Mouse (Mus musculus) forebrain, postnatal 0 days (tissue): Measurements from ENCODE around the gene Hoxa4. TPM values are rescaled to one million over a fixed set of nuclear protein-coding genes. Genes with fewer than 3 reads are reported as not detected.

Source experiments
- ATAC-seq: fragments of 200-750 bp; cut with Nextera tagmentation; 2 replicates; pipeline ENCODE4 v1.8.0; 2017; ENCODE audit warnings: mild to moderate bottlenecking, moderate library complexity
- DNase-seq: peaks from one replicate; pipeline ENCODE4 v3.0.0-alpha.2; 2015
- H3K27ac ChIP-seq: fragments of 300-500 bp; sonication (generic); 2 replicates; pipeline ENCODE4 v1.5.1; 2014; ENCODE audit warnings: low read depth, mild to moderate bottlenecking, antibody characterized with exemption, low read length, moderate library complexity, mixed read lengths
- H3K27me3 ChIP-seq: fragments of 300-500 bp; sonication (generic); 2 replicates; pipeline ENCODE4 v1.6.1; 2014; ENCODE audit warnings: mild to moderate bottlenecking, low read length, mixed read lengths; ENCODE audit not compliant: insufficient read depth
- H3K36me3 ChIP-seq: fragments of 300-500 bp; sonication (generic); 2 replicates; pipeline ENCODE4 v1.6.1; 2014; ENCODE audit warnings: mild to moderate bottlenecking, moderate library complexity; ENCODE audit not compliant: insufficient read depth
- H3K4me1 ChIP-seq: fragments of 300-500 bp; sonication (generic); 2 replicates; pipeline ENCODE4 v1.6.1; 2014; ENCODE audit warnings: antibody characterized with exemption; ENCODE audit not compliant: insufficient read depth
- H3K4me2 ChIP-seq: fragments of 300-500 bp; sonication (generic); 2 replicates; pipeline ENCODE4 v1.6.1; 2014; ENCODE audit warnings: low read depth, mild to moderate bottlenecking, moderate library complexity
- H3K4me3 ChIP-seq: fragments of 300-500 bp; sonication (generic); 2 replicates; pipeline ENCODE4 v1.5.1; 2014; ENCODE audit warnings: low read depth, low read length, mixed read lengths
- H3K9ac ChIP-seq: fragments of 300-500 bp; sonication (generic); 2 replicates; pipeline ENCODE4 v1.6.1; 2014; ENCODE audit warnings: mild to moderate bottlenecking
- H3K9me3 ChIP-seq: fragments of 300-500 bp; sonication (generic); 2 replicates; pipeline ENCODE4 v1.6.1; 2016; ENCODE audit warnings: low read length
- CTCF ChIP-seq: sonication (generic); IDR thresholded peaks from 2 replicates; pipeline ENCODE4 v1.5.1; 2016; ENCODE audit warnings: antibody characterized with exemption, control low read depth, low read depth
- WGBS: fragments of 180-500 bp; shearing (Covaris S2); extraction: QIAGEN DNeasy Blood & Tissue Kit; methylation state at CpG from one replicate; pipeline ENCODE4 v1.1.7; 2014; 5-methylcytosine and 5-hydroxymethylcytosine counted together
- polyA plus RNA-seq: library from polyadenylated mRNA; unstranded; fragments of >200 nt; fragmentation: Nextera tagmentation; extraction: Ambion mirVana; gene quantifications from 2 replicates; pipeline ENCODE4 v1.2.1, GENCODE M21; 2015
- total RNA-seq: library from RNA; depleted of rRNA; stranded (reverse); fragments of >200 nt; gene quantifications from 2 replicates; pipeline ENCODE4 v1.2.3, GENCODE M21; 2014

The Hoxa4 gene
- total and polyA plus RNA-seq, 2 experiments from 2014 or later = not detected

DNA sequence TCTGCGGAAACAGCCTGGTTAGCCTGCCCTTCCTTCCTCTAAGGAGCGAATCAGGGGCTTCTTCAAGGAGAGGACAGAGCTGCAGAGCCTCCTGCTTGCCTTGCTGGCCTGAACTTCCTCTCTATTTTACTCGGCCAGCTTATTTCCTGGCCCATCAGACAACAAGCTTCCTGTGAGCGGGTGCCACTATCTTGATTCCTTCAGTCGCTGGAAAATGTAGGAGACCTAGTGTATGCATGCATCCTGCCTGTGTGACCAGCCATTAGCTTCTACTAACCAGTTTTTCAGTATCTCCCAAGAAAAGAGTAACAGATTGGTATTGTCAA is 20.7 kb downstream of the Hoxa4 start:
- no peak for TF ChIP-seq CTCF
- DNase-seq = no peak
- H3K9me3 ChIP-seq = no peaks in the 10 kb centered on the region
- no peaks in the 10 kb centered on the region for H3K4me1 ChIP-seq
- 2% methylated on average over 5 of the region's 5 CpGs for WGBS
- no peak overlapping the region for H3K4me3 ChIP-seq
- H3K27ac ChIP-seq = no peak overlapping the region
- no peaks in the 10 kb centered on the region for H3K36me3 ChIP-seq
- peaks cover 90% of the 10 kb centered on the region for H3K27me3 ChIP-seq
- ATAC-seq = no peak
- H3K4me2 ChIP-seq = no peak overlapping the region
- no peak overlapping the region for H3K9ac ChIP-seq

DNA sequence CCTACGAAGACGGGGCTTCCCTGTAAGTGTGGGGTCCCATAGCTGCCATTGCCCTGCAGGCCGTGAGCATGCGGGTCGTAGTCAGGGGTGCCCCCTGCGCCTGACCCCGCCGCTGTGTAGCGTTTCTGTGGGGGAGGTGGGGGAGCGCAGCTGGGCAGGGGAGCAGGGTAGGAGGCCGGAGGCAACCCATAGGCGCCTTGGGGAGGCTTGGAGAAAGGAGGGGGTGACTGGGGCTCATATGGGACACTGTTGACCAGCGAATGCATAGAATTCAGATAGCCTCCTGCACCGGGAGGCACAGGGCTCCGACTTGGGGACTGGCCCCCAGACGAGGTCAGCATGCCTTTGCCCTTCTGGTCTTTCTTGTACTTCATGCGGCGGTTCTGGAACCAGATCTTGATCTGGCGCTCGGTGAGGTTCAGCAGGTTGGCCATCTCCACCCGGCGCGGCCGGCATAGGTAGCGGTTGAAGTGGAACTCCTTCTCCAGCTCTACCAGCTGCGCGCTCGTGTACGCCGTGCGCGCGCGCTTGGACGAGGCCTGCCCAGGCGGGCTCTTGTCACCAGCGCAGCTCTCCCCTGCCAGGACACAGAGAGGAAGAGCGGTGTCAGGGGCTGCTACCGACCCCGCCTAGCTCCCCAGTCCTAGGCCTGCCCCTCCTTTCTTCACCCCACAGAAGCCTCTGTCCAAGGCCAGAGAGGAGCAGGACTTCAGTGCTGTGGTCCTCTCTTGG is 21.2 kb downstream of the Hoxa4 start:
- Histone ChIP-seq H3K9ac (no peak overlapping the region), H3K27me3 (peaks cover 93% of the 10 kb centered on the region), H3K9me3 (no peaks in the 10 kb centered on the region), H3K4me2 (no peak overlapping the region), H3K4me1 (no peaks in the 10 kb centered on the region), H3K36me3 (no peaks in the 10 kb centered on the region), H3K4me3 (no peak overlapping the region), H3K27ac (no peak overlapping the region)
- ATAC-seq (no peak), DNase-seq (no peak)
- 1% methylated on average over 40 of the region's 40 CpGs for WGBS
- no peak for TF ChIP-seq CTCF

DNA sequence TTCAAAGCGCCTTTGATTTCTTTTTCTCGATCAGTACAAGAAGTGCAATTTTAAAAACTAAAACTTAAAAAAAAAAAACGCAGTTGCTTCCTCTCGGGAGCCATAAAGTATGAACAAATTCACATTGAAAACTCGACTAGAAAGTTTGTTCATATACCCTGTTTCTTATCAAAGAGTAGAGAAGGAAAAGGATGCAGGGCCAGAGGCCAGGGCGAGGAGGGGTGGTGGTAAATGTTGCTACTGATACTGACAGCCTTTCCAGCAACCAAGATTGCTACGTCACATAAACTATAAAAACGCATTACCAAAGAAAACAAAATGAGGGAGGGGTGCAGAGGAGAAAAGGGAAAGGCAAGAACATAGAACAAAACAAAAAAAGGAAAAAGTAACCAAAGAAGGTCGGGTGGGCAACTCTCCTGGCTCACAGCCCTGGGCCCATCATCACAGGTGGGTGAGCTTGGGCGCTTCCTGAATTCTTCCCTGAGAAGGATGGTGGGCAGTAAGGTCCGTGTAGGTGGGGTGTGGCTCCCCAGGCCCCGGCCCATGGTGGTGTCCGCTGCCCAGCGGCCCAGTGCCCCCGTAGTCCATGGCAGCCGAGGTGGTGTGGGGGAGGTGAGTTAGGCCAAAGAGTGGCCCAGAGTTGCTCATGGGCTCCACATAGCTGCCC is 21.9 kb downstream of the Hoxa4 start:
- Histone ChIP-seq H3K9me3 (no peaks in the 10 kb centered on the region), H3K36me3 (no peaks in the 10 kb centered on the region), H3K27me3 (peaks cover 93% of the 10 kb centered on the region), H3K4me3 (no peak overlapping the region), H3K4me1 (no peaks in the 10 kb centered on the region), H3K4me2 (no peak overlapping the region), H3K27ac (no peak overlapping the region), H3K9ac (no peak overlapping the region)
- ATAC-seq = no peak
- no peak for TF ChIP-seq CTCF
- WGBS = 3% methylated on average over 16 of the region's 16 CpGs
- DNase-seq = no peak

DNA sequence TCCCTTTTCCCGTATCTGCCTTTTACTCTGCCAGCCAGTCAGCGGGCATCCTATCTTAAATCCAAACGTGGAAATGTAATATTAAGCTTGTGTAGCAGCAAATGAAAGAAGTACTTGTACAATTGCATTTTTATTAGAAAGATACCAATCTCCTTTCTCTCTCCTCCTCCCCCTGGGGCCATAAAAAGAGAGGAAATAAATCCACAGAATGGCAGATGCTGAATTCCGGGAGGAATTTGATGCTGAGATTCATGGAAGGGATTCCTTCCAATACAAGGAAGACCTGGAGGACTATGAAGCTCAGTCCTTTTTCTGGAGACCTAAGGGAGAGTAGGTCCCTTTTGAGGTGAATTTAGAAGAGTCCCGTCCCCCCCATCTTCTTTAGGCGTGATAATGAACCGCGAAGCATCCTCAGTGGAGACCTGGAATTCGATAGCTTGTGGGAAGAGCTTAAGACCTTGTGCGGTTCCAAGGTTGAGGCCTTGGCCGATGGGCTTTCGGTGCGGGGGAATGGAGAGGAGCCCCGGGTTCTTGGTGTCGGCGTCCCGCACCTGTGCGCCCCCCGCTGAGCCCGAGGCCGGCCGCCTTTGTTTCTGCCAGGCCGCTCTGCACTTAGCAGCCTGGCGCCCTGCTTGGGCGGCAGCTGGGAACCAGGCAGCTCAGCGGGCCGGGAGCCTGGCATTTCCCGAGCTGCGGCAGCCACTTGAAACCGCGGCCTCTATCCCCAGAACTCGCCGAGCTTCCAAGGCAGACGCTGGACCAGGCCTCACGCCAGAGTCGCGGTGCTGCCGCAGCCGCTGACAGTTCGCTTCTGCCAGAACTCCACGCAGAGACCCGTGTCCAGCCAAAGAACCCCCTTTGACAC is 23.1 kb downstream of the Hoxa4 start:
- H3K27me3 ChIP-seq = peaks cover 92% of the 10 kb centered on the region
- no peaks in the 10 kb centered on the region for H3K4me1 ChIP-seq
- no peak overlapping the region for H3K4me3 ChIP-seq
- no peaks in the 10 kb centered on the region for H3K36me3 ChIP-seq
- H3K9me3 ChIP-seq = no peaks in the 10 kb centered on the region
- H3K4me2 ChIP-seq = no peak overlapping the region
- ATAC-seq = no peak
- no peak overlapping the region for H3K9ac ChIP-seq
- DNase-seq = peak; percentile 52
- H3K27ac ChIP-seq = no peak overlapping the region
- WGBS = under 1% methylated on average over 42 of the region's 42 CpGs
- no peak for TF ChIP-seq CTCF

DNA sequence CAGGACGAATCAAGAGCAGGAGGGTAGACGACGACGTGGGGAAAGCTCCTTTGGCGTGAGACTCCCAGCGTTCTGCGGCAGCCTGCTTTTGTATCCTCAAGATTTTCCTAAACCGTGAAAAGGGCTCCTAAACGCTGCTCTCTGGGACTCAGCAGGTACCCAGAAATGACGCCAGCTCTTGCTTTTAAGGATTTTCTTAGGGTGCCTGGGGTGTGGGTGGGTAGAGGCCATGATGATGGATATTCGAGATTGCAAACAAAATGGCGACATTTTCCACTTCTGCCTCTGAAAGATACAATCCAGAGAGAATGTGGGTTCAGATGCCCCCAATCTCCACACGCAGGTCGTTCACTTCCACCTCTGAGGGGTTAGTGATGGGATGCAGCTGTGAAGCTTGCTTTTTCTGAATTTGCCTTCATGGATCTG is 23.8 kb downstream of the Hoxa4 start:
- no peaks in the 10 kb centered on the region for H3K36me3 ChIP-seq
- DNase-seq (no peak), ATAC-seq (no peak)
- H3K4me1 ChIP-seq = no peaks in the 10 kb centered on the region
- H3K9me3 ChIP-seq = no peaks in the 10 kb centered on the region
- no peak overlapping the region for H3K27ac ChIP-seq
- H3K4me2 ChIP-seq = no peak overlapping the region
- no peak overlapping the region for H3K4me3 ChIP-seq
- 2% methylated on average over 14 of the region's 14 CpGs for whole genome bisulfite sequencing
- no peak for TF ChIP-seq CTCF
- peaks cover 92% of the 10 kb centered on the region for H3K27me3 ChIP-seq
- no peak overlapping the region for H3K9ac ChIP-seq

DNA sequence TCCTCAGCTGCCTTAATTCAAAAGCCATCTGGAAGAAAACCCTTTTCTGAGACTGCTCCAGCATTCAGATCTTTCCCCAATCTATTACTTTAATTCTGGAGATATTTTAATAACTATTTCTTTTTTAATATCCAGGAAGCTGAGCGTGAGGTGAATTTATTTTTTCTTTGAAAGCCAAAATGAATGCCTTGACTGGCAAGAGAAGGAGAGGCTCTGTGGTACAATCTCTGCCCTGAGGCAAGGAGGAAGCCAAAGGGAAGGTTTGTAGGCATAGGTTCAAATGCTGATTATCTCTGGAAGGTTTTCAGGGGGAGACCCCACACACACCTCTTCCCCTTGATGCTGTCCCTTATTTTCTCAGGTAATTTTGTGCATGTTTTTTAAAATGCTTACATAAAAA is 24.4 kb downstream of the Hoxa4 start:
- Histone ChIP-seq H3K9me3 (no peaks in the 10 kb centered on the region), H3K27me3 (peaks cover 91% of the 10 kb centered on the region), H3K9ac (no peak overlapping the region), H3K36me3 (no peaks in the 10 kb centered on the region), H3K4me1 (no peaks in the 10 kb centered on the region), H3K4me2 (no peak overlapping the region), H3K4me3 (no peak overlapping the region), H3K27ac (no peak overlapping the region)
- 12% methylated on average over 1 of the region's 1 CpGs for WGBS
- ATAC-seq (no peak), DNase-seq (peak; percentile 5)
- TF ChIP-seq CTCF = no peak
